Mouse (Mus musculus) mesoderm, embryonic 11.5 days (tissue): Measurements from ENCODE around the gene Lbhd1.

Source experiments
- DNase-seq: peaks from one replicate; pipeline ENCODE4 v3.0.0-alpha.2; 2012; ENCODE audit warnings: low read depth, low spot score

Gene Lbhd1

DNA sequence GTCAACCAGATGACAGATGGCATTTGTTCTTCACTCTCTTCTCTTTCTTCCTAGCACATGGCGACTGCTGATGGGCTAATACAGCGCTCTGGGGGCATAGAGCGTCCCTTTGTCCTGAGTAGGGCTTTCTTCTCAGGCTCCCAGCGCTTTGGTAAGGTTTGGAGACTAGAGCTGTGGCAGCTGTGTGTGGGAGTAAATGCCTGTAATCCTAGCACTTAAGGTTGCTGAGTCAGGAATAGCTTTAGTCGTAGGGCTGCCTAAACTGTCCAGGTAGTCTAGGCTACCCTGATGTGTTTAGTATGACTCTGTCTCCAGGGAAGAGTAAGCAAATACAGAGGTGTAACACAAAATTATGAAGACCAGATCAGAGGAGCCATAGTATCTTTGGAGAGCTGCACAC, 28.3 kb downstream of the Lbhd1 start:
- DNase-seq = no peak

DNA sequence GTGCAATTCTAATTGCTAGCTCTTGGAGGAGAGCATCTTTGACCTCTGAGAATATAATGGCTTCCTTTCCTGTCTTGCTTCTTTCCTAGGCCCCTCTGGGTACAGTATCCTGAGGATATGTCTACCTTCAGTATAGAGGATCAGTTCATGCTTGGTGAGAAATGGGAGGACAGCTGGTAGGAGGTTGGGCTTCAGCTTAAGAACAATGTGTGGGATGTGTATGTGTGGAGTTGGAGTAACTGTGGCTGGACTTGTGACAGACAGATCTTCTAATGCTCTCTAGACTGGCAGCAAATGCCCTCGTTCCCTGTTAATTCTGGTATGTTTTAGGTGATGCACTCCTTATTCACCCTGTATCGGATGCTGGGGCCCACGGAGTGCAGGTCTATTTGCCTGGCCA, 30.7 kb downstream of the Lbhd1 start:
- DNase-seq = no peak

DNA sequence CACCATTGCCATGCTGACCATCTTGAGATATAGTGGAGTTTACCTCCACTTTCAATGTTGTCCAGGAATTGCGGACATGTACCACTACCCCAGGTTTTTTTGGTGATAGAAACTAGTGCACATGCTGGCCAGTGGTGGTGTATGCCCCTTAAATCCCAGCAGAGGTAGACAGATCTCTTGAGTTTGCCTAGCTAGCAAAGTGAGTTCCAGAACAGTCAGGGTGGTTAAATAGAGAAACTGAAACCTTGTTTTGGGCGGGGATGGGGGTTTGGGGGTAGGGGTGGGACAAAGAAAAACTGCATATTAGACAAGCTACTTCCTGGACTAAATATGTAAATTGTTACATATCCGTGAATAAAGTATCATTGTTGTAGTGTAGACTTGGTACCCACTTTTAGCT, 35.5 kb downstream of the Lbhd1 start:
- DNase-seq = no peak

DNA sequence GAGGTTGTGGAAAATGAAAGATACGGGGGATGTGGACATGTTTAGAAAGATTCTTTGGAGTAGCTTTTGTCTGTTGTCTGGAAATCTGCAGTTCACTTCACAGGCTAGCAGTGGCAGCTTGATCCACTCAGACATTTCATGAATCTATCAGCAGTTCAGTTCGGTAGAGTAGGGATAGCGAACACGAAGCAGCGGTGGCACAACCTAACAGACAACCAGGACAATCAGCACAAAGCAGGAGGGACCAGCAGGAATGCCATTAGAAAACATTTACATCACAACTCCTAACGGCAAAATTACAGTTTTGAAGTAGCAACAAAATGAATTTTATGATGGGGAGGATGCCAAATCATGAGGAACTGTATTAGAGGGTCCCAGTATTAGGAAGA, 36.1 kb downstream of the Lbhd1 start:
- DNase-seq = no peak

DNA sequence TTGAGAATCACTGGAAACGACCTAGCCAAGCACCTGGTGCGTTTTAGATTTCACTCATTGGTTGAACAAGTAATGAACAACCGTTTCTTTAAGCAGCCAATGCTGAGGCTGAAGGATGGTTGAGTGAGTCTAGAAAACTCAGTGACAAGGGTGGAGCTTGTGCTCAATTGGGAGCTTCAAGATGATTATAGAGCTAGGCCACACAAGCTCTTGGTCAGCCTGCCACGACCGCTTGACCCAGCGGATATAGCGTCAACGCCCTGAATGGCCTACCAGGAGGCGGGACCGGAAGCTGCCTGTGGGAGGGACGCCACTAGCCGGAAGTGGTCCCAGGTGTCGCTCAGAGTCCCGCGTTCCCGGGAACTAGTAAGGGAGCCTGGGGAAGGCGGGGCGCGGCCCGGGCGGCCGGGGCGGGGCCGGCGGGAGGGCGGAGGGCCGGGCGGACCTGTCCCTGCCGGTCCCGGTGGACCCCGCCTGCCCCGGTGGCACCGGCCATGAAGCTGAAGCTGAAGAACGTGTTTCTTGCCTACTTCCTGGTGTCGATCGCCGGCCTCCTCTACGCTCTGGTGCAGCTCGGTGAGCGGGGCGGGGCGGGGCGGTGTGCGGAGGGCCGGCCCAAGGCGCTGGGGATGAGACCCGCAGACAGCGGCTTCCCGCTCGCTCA, 36.7 kb downstream of the Lbhd1 start, which contains the start of gene B3gat3:
B3gat3 (plus strand) TSS at position 302 of the 664 bp plus-strand sequence.
- DNase-seq = peak; percentile 94

DNA sequence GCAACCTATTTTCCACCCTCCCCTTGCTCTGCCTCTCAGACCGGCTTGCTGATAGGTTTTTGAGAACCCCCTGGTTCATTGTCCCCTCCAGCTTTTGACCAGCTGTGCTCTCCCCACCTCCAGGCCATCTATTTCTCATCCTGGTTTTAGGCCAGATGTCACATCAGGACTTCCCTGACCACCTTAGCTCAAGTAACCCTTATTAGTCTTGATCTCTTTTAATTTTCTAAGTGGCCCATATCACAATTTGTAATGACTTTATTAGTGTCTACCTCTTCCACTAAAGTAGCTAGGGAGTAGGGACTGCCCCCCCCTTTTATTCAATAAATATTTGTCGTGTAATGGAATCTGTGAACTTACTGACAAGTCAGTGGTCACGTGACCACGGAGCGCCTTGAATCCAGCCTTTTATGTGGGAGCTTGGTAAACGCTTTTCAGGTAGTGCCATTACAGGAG, 37.3 kb downstream of the Lbhd1 start:
- DNase-seq = peak; percentile 68

DNA sequence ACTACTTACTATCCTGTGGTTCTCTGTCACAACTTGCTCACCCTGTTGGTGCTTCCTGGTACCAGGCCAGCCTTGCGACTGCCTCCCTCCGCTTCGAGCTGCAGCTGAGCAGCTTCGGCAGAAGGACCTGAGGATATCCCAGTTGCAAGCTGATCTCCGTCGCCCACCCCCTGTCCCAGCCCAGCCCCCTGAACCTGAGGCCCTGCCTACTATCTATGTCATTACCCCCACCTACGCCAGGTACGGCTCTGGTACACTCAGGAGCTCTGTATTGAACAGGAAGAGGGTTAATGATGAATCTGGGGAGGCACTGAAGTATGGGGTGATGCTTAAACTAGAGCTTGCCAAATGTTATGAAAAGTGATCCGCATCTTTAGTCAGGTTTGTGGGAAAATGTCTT, 38.2 kb downstream of the Lbhd1 start:
- no peak for DNase-seq

DNA sequence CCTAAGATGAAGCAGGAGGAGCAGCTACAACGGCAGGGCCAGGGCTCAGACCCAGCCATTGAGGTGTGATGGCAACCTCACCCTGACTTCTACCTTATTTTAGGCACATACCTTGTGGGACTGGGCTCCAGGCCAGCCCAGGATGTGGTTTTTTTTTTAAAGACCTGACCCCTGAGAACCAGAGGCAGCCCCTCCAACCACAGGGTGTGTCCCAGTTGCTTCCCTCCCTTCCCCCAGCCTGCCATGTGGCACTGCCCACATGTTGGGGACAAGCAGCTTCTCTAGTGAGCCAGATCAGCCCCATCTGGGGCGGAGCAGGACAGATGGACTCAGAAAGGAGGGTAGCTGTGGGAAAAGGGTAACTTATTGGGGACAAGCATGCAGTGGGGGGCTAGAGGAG, 43.2 kb downstream of the Lbhd1 start:
- no peak for DNase-seq

DNA sequence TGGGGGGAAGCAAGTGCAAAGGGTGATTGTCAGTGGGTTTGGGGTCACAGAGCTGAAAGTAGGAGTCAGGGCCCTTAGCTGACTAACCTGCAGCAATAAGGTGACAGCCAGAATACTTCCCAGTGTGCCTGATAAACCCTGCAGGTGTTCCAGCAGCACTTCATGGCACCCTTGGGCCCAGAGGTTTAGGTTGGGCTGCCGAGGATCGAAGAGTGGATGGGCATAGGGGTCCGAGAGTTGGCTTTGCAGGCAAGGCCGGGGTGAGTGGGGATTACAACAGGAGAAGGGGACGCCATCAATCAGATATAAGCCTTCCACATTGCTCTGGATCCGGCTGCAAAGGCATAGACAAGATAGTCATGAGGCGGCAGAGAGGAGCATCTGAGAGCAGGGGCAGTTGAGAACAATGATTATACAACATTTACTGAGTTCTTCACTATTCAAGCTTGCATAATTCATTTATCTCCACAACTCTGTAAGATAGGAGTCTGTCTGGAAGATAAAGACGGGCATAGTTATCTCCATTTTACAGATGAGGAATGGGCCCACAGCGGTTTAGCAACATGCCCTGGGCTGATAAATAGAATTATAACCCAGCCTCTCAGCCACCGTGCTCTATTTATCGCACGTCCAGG, 44.5 kb downstream of the Lbhd1 start:
- DNase-seq = no peak

DNA sequence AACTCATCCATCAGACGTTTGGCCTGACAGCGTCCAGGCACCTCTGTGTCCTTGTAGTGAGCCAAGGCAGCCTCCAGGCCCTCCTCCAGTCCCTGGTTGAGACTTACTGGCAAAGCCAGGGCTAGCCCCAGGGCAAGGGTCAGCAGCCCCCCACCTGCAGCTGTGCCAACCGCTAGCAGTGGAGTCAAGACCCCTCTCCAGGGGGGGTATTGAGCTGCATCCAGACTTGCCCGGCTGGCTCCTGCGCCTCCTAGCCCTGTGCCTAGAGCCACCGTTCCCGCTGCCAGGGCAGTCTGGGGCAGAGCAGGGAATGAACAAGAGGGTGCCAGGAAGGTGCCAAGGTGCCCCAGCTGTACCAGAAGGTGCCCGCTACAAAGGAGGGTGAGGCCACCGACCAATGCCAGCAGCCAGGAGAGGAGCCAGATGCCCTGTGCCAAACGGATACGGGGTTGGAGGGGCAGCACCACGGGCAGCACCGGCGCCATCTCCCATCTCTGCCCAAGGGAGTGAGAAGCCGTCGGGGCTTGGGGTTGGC, 45.2 kb downstream of the Lbhd1 start:
- DNase-seq = no peak

DNA sequence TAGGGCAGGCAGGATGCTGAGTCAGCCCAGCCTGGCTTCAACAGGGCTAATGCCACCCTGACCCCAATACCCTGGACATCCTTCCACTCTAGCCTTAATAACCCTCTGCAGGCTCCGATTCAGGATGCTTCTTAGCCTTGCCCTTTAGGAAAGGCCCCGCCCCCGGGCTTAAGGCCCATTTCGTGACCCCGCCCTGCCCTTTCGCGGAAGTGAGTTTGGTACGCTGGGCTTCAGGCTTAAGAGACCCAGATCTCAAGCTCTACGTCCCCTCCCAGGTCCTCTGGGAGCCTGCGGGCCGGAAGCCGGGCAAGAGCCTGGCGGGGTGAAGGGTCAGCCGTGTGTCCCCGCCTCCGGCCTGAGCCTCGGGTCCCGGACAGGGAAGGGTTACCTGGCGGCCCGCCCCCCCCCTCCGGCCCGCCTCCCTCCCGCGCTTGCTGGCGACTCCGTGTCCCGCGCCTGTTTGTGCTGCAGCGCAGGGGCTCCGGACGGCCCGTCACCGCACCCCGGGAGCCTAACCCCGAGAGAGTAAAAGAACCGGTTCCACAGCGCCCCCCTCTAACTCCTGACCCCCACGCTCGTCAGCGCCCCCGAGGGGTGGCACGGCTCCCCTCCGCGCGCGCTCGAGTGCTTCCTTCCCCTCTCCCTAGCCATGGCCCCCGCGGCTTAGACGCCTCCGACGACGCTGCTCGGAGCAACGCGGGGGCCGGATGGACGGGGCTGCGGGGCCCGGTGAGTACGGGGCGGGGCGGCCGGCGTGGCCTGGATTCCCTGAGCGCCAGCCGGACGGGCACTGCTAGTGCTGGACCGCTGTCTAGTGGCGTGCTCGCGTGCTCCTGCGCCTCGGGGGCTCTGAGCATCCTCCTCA, 45.9 kb downstream of the Lbhd1 start, which contains the start of the genes Rom1 and Eml3:
Rom1 (minus strand) TSS at position 133 of the 865 bp plus-strand sequence.
Eml3 (plus strand) TSS at position 329 of the 865 bp plus-strand sequence.
- peak; percentile 80 for DNase-seq

DNA sequence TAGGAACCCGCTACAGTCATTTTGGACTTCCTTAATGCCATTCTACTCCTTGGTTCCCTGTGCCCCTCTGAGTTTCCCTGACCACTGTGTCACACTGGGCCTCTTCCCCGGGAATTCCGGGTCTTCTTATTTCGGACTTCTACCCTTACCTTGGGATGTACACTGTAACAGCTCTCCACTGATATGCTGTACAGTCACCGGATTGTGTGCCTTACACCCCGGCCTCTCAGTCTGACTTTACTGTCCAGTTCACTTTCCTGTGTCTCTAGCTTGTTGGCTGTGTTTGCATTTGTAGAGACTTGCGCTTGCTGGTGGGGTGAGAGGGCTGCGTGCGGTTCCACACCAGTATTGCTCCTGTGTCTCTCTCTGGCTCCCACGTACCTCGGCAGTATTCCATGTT, 46.6 kb downstream of the Lbhd1 start:
- no peak for DNase-seq

DNA sequence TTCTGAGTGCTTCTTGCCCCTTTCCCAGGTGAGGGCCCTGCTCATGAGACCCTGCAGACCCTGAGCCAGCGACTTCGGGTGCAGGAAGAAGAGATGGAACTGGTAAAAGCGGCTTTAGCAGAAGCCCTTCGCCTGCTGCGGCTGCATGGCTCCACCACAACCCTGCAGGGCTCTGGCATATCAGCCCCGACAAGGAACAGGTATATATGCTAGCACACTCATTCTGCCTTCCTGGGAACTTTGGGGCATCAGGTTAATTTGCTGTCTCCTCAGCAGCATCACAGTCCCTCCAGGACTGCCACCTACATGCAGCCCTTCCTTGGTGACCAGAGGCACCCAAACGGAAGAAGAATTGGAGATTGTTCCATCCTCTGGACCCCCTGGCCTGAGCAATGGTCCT, 47.2 kb downstream of the Lbhd1 start:
- no peak for DNase-seq

DNA sequence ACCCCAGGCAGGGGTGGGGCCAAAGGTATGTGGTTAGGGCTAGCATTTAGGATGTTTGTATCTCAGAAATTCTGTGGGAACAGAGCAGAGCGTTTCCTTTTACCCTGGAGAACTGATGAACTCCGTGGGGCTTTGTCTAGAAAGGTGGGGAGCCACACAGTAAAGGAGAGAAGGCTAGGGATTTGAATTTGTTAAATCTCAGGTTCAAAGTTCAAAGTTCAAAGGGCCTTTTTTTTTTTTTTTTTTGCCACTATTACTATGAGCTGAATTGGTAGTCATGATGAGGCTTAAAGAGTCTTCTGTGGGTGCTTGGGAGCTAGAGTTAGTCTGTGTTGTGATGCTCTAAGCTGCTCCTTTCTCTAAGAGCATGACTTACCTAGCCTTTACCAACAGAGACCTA, 53.2 kb downstream of the Lbhd1 start:
- no peak for DNase-seq

DNA sequence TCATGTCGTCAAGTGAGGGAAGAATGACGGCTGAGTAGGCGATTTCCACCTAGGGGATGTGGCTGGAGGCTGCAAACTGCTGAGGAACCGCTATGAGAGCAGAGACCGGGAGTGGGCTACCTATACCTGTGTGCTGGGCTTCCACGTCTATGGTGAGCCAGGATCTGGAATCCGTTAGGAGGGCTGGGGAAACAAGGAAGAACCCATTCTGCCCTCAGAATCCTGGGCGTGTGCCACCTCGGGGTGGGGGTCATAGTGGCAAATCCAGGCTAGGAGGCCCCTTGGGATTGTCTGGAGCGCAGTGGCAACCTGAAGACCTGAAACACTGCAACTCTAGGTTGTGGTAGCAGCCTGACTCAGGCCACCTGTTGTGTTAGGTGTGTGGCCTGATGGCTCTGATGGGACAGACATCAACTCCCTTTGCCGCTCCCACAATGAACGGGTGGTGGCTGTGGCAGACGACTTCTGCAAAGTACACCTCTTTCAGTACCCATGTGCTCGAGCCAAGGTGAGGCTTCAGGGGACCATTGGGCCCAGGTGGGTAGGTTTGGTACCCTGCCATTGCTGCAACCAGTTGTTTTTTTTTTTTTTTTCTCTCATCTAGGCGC, 57.1 kb downstream of the Lbhd1 start:
- DNase-seq = no peak

DNA sequence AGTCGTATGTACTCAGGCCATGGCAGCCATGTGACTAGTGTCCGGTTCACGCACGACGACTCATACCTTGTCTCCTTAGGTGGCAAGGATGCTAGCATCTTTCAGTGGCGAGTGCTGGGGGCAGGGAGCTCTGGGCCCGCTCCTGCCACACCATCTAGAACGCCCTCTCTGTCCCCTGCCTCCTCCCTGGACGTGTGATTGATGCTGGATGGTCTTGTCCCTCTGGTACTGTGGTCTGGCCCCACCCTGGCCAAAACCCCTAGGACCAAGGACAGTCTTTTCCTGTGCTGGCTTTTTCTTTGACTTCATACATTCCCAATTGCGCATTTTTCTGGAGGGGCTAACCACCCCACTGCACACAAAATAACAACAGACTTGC, 57.6 kb downstream of the Lbhd1 start:
- DNase-seq = no peak

DNA sequence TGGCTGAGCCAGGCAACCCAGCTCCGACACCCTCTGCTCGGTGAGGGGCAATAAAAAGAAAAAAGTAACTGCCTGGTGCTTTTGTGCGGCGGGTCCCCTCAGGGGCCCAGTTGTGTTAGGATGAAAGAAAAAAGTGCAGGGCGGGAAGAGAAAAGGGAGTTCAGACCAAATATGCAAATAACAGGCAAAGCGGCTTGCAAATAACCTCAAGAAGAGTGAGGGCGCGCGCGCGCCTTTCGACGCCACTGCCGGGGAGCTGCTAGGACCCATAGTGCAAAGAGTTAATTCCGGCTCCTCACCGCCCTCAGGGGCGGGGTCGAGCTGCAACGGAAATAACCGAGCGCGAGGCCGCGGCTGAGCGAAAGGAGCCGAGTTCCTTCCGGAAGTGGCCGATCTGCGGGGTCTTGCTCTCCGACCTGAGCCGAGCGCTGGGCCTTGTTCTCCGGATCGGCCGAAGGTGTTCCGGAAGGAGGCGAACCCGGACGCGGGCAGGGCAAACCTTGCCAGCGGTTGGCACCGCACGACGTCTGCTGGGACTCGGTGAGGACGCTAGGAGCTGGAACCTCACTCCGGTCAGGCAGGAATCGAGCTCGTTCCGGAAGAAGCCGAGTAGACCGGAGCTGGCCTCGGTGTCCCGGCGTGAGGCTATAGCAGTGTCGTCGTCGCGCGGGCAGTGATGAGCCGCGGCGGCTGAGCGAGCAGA, 58.1 kb downstream of the Lbhd1 start, which contains the start of gene Mta2:
Mta2 (plus strand) TSS at position 361 of the 703 bp plus-strand sequence.
- peak; percentile 98 for DNase-seq
